Mouse (Mus musculus) left cerebral cortex, adult 9 months (tissue): ENCODE measurements at regions not wholly inside any gene's neighbourhood (a gene's known extent, or its start where the extent isn't known, plus 50 kb on each side); places are given as distances from the start of the nearest gene placed in this dataset.
"Not testable (repeated sequence)": the region's sequence is repeated elsewhere in the genome, so short reads cannot be mapped to it uniquely, and the experiment has no call there.

Experiments
- DNase-seq, 2 experiments: peaks; one replicate each; pipeline ENCODE4 v3.0.0; 2022; ENCODE audit warnings: low spot score in 2 of 2

DNA sequence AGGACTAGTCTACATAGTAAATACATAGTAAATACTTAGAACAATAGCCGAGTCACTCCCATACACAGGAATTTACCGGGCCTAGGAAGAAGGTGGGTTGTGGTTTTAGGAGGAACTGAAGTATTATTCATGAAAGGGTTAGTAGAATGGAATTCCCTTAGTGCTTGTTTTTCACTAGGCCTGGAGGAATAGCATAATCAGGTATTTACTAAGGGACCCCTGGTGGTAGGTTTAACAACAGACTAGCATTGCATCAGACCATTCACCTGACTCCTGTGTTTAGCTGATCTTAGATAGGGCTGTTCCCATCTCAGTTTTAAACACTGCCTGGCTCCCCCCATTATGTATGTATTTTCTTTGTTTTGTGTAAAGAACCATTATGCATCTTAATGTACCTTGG lies 339.0 kb downstream of the Dync2h1 start:
- DNase-seq: not testable (repeated sequence)

DNA sequence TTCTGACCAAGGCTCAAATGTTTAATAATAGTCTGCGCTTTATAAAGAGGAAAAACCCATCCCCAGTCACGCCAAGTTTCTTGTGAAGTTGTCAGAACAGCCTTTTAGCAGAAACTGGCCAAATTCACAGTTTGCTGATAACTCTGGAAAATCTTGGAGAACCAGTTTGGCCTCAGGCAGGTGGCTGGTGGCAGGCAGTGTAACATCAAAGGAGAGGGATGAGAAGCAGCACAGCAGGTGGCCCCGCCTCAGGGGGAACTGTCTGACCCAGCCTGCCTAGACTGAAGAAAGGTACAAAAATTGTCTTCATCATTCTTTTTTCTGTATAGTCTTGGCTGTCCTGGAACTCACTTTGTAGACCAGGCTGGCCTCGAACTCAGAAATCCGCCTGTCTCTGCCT lies 349.3 kb downstream of the Dync2h1 start:
- DNase-seq: not testable (repeated sequence)

DNA sequence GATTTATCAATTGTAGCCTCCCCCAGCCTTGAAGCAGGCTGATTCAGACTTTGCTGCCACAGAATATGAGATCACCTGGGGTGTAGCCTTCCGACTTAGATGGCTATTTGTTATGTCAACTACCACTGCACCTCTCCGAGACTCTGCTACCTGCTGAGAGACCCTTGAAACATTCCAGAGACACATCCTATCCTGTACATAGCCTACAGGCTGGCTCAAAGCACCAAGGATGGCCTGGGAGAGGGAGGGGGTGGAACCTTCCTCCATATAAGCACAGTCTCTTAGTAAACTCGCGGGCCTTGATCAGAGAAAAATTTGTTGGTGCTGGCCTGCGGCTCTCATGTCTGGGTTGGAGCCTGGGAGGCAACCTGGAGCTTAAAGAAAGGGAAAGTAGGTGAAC lies 349.8 kb downstream of the Dync2h1 start:
- no peak for DNase-seq

DNA sequence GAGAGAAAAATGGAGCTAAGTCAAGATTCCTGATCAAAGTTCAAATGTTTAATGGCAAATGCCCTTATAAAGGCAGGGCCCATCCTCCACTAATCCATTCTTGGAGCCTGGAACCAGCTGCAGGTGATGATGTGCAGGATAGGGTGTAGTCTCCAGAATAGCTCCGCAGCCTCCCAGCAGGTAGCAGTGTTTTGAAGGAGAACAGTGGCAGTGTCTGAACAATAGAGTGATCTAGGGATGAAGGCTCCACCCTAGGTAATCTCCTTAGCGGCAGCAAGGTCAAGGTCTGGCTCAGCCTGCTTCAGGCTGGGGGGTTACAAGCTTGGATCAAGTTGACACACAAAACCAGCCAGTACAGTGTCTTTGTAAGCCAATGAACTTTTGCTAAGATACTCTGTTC lies 351.4 kb downstream of the Dync2h1 start:
- DNase-seq: no peak

DNA sequence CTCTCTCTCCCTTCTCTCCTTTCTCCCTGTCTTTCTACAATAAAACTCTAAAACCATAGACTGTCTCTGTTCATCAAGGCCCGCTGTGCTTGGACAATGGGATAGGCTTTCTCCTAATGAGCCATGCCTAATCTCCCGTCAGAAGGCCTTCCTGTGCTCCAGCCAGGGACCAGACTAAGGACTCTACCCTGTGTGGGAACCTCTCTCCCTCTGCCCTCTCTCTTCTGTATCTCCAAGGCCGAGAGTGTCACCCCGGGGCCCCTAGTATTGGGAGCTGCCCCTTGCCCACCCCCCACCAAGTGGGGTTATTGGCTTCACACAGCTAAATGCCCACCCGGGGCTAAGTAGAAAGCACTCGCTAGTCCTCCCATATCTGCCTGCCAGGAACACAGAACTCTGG lies 352.6 kb downstream of the Dync2h1 start:
- not testable (repeated sequence) for DNase-seq

DNA sequence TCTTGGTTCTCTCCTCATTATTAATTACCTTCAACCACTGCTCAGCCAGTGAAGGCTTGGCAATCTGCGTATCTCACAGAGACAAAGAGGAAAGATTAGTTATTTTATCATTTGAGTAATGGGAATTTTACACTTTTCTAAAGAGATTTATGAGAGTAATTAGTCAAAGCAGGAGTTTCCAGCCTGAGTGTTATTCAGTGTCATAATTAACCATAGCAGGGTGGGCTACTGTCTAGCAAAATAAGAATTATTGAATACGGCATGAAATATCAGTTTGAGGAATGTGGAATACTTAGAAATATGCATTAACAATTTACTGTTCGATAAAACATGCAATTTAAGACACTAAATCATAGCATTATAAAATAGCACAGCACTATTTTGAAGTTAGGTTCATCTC lies 357.7 kb downstream of the Dync2h1 start:
- no peak for DNase-seq

DNA sequence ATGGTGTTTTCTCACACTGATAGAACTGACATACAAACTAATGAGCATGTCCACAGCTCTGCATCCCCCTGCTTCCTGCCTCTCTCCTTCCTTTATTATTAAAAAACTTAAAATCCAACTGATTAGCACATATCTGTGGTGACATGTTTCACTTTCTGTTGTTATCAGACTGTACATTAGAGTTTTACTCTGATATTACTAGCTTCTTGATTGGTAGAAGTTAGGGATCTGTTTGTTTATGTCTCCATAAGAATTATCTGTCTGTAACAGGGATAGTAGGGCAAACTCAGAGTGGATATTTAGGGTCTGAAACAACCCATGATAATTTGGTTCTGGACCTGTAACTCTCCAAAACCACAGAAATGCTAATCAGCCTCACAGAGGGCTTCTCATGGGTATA lies 358.6 kb downstream of the Dync2h1 start:
- no peak for DNase-seq

DNA sequence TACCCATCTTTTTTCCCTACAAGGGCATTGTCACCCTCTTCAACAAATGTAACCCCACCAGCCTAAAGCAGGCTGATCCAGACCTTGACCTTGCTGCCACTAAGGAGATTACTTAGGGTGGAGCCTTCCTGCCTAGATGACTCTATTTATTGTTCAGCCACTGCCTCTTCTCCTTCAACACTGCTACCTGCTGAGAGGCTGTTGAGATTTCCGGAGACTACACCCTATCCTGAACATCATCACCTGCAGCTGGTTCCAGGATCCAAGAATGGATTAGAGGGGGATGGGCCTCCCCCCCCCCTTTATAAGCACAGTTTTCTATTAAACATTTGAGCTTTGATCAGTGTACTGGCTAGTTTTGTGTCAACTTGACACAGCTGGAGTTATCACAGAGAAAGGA lies 360.3 kb downstream of the Dync2h1 start:
- DNase-seq: not testable (repeated sequence)

DNA sequence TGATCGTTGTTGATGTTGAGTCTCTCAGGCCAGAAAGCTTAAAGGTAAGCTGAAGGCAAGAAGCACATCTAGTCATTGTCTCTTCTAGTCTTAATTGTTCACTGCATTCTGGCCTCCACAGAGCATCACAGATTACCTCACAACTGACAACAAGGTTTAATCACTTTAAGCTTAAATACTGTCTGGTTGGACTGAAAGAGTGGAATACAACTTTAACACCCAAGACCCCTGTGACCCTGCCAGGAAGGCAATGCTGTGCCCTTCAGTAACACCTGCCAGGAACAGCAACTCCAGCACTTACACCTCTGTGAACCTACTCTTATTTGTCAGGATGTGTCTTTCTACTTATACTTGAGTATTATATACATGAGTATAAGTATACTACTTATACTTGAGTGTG lies 360.7 kb downstream of the Dync2h1 start:
- DNase-seq: no peak

DNA sequence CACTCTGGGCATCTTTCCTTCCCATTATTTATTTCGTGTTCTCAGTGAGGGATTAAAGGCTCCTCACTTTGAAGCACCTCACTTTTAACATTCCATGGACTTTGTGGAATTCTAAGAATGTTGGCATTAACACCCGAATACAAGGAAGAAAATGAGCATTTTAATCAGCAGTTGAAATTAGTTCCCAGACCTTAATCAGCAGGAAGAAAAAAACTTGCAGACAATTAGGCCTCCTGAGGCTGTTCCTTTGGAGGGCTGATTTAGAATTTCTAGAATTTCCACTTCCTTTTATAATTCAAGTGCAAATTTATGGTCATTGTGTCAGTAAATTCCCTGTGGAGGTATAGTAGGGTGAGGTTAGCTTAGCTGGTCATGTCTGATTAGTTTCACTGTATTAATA lies 407.6 kb downstream of the Dync2h1 start:
- no peak for DNase-seq

DNA sequence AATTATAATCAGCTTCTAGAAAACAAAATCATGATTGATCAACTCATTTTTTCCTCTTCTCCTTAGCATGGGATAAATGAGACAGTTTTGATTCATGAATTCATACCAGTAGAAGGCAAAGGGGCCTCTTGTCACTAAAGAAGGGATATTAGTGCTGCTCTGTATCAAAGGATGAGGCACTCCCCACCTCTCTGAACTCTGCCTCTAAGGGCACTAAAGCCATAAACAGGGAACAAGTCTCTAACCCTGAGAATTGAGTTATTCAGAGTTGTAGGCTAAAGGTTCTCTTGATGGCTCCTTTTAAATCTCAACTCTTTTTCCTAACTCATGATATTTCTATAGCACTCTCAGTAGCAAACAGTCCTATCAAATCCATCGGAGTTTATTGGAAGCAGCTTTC lies 442.8 kb downstream of the Dync2h1 start:
- no peak for DNase-seq

DNA sequence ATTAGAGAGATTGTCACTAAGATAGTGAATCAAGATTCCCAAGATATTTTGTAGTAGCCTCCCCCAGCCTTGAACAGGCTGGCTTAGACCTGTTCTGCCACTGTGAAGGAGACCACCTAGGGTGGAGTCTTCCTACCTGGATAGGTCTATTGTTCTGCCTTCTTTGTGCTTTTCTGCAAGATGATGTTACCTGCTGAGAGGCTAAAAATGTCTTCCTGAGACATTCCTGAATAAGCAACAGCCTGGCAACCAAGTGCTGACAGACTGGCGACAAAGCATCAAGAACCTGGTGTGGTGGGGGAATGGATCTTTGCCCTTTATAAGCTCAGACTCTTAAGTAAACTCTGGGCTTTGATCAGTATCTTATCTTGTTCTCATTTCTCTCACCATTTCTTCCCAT lies 447.8 kb downstream of the Dync2h1 start:
- no peak for DNase-seq

DNA sequence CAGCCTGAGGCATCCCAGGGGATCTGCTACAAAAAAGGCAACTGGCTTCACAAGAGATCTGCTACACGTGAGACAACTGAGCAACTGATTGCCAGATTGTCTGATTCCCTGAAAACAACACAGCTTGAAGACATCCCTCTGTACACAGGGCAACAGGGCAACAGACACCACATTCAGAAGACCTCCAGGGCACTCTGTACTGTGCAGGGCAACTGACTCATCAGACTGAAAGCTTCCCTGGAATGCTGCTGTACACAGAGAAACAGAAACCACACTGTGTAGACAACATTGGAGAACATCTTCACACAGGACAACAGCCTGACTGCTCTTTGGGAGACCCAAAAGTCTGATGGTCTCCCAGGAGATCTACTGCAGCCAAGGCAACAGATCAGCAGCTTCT lies 456.8 kb upstream of the Ddi1 start:
- DNase-seq: no peak

DNA sequence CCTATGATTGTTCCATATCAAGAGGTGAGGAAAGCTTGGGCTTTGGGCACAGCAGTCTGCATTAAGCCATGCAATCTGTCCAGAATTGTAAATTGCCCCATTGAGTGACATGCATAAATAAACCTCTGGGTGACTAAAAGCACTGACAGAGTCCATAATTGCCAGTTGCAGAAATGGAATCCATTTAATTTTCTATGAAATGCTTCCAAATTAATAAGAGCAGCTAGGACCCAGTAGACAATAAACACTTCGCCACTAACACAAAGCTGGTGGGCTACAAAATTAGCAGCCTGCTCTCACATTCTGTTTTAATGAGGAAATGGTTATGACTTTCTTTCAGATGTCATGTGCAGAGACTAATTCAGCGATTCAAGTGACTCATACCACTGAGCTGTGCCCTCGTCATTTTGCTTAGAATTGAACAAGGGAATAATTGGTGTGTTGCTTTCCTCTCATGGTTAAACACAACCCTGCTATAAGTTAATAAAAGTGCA lies 407.6 kb upstream of the Ddi1 start:
- DNase-seq: no peak

DNA sequence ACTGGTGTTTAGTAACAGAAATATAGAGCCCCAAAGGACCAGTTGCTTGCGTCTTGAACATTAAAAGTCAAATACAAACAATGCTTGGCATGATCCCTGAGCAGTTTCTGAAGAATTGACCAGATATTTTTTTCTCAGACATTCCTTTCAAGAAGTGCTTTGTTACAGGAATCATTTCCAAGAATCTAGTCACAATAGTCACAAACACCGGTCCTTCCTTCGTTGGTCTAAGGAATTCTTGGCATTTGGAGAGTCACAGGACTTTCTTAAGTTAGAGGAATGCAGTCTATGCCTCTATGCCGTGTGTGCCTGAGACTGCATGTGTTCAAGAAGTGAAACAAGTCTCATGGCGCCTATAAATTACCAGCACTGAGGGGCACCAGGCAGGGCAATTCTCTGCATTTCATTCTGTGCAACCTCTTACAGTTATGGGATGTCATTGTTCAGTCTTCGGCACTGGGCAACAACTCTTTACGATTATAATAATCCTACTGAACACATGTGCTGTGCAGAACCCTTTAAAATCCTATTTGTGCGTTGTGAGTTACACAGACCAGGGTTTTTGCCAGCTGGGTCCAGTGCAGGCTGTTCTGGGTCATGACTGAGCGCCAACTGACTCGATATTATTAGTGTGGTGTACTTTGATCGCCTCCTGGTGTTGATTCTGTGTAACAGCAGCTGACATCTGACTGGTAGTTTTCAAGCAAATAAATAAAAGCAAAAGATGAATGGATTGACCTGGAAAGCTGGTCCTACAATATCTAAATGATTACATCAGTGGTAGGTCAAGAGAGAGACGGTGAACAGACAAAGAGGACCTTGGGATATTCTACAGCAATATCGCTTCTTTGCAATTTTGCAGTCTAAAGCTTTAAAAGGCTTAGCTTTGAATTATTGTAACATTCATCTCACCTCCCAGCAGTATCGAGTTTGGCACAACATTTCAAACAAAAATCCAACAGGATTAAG lies 398.6 kb upstream of the Ddi1 start:
- DNase-seq: peak; percentile 32 to 69

DNA sequence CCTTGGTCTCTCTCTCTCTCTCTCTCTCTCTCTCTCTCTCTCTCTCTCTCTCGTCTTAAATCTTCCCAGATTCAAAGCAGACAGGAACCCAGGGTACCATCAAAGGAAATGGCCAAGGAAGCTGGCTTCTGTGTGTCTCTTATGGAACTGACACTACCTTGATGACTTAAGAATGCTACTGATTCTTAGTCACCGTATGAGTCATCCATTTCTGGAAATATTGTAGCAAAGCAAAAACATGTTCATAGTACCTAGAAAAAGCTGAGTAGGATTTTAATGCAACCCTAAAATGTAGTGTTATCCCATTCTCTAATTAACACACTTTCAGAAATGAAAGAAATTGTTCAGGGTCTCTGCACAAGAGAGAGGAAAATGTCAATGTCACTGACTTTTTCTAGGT lies 396.0 kb upstream of the Ddi1 start:
- no peak for DNase-seq

DNA sequence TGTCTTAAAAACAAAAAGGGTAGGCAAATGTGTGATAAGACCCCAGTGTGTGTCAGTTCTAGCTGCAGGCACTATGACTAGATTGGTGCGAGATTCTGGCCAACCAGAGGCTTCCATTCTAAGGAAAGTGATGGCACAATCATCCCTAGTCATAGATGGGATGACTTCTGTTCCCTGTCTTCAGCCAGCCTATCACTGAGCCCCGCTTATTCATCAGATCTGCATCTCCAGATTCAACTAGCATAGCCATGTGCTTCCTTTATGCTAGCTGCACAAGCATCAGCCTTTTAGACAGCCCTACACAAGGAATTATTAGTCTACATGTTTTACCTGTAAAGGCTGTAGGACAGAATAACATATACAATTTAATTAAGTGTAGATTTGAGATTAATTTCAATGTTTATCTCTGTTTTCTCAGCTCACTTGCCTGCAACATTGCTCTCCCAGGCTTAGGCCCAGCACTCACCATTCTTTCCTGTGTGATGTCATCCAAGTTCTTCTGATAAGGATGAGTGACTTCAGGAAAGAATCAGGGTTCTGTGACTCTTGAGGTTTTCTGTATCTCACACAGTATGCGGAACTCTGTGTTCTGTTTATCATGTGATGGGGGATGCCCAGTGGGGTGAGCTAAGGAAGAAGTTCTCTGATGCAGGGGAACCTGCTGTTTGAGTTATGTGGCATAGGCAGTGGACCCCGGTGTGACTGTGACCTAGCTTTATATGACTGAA lies 382.8 kb upstream of the Ddi1 start:
- no peak for DNase-seq

DNA sequence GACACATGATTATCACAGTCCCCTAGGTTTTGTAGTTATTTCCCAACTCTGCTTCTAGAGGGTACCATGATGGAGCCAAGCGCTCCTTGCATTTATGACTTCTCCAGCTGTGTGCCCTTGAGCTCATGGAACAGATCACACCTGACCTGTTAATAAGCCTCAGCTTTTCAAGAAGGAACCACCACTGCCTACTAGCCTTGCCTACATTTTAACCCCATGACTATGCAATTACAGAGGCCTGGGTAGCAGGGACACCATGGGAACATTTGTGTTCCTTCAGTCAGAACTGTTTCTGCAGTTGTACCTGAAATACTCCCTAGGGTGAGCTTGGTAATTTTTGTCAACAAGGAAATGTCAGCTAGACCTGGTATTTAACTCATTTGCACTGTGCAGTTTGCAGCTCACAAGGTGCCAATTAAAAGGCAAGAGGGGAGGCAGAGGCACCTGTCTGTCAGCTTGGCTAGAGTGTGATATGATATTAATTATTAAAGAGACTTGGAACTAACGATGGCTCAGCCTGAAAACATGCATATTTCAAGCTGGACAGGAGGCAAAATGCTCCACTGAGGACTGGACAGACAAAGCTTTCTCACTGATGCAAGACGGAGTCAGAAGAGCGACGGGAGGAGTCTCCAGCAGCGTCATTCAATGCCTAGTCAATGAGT lies 382.1 kb upstream of the Ddi1 start:
- no peak for DNase-seq

DNA sequence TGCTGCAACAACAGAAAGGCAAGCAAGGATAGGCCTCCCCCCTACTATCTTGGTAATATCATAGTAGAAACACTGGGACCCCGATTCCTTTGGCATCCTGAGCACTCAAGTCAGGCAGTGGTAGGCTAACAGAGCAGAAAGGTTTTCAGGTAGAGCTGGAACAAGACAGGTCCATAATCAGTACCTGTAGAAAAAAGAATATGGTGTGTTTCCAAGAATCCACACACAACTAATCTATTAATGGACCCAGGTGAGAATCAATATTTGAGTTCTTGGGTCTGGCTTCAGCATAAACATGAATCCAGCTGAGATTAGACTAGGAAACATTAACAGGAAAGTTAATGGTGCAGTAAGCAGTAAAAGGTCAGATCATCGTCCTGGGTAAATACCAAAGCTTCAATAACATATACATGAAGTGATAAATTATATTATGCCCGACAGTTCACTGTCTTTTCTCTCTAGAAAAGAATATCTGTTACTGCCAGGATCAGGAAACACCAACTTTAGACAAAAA lies 376.2 kb upstream of the Ddi1 start:
- no peak for DNase-seq

DNA sequence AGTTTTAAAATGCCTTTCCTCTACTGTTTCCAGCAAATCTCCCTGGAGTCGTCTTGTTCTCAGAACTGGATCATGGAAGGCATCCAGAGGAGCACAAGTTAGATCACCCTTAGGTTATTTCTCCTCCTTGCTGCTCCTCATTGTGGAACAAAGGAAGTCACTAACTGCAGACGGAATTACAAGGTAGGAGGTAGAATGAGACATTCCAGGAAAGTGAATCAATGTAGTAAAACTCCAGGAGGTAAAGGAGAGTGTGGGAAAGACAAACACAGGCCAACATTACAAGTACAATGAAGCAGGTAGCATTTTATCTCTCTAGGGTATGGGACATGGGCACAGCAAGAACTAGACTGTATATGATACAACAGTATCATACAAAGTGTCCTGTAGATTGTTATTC lies 375.7 kb upstream of the Ddi1 start:
- DNase-seq: no peak

DNA sequence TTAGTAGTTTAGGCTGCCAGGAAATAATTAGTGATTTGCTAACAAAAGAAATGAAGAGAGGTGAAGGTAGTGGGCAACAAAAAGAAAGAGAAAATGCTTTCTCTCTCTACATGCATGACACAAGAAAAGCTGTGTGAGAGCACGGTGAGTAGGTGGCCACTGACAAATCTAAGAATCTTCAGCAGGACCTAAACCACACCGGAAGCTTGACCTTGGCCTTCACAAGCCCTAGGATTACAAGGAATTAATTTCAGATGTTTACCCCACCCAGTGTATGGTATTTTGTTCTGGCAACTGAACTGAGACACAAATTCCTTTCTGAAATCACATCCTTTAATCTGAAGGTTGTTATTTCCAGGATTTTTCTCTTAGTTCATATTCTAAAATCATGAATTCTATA lies 347.5 kb upstream of the Ddi1 start:
- no peak for DNase-seq

DNA sequence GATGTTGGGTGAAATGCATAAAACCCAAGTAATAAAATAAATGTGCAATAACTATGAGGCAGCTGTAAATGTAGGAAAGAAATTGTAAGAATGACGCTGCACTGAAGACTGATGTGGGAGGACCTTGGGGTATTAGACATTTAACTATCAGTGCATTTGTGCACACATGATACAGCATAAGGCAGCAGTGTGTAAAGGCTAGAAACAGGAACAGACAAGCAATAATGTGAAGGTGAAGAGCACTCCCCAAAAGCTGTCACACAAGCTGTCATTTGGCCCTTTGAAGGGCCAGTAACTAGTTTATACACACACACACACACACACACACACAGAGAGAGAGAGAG lies 339.6 kb upstream of the Ddi1 start:
- no peak for DNase-seq
